Mouse (Mus musculus) erythroid progenitor cell, adult 5-6 weeks (primary cell): ENCODE results near the gene Rbms3. TPM values are rescaled to one million over a fixed set of nuclear protein-coding genes. Genes with fewer than 3 reads are reported as not detected.

Source experiments
- ATAC-seq: replicated peaks from 2 replicates; pipeline ENCODE4 v1.8.0; 2016; ENCODE audit warnings: moderate number of reproducible peaks, mild to moderate bottlenecking, moderate TSS enrichment, inconsistent platforms; ENCODE audit not compliant: poor library complexity, low FRiP score, severe bottlenecking
- total RNA-seq, 2 experiments: library from RNA; stranded (forward) in 1 of 2; stranded (reverse) in 1 of 2; fragments of 150-400 nt in 1 of 2; fragments of 186-747, 209-891 nt in 1 of 2; gene quantifications; 2 replicates each; pipeline versions ENCODE4 v1.2.3 to v1.2.4; 2015 to 2017; ENCODE audit warnings: low replicate concordance in 2 of 2

Rbms3 gene
- total RNA-seq, 2 experiments from 2014 or later = not detected

DNA sequence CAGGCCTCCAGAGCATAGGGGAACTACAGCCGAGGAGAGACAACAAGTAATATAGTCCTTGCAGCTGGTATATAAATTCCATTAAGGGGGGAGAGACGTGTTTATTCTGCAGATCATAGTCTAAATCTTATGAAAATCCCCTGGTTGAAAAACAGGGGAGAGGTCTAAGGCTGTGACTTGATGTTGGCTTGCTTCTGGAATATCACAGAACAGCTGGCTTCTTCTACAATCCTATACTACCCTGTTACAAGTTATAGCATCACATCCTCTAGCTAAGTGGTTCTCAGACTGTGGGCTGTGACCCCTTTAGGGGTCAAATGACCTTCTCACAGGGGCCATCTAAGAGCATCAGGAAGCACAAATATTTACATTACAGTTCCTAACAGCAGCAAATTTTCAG, 419.4 kb downstream of the Rbms3 start:
- ATAC-seq = no peak

DNA sequence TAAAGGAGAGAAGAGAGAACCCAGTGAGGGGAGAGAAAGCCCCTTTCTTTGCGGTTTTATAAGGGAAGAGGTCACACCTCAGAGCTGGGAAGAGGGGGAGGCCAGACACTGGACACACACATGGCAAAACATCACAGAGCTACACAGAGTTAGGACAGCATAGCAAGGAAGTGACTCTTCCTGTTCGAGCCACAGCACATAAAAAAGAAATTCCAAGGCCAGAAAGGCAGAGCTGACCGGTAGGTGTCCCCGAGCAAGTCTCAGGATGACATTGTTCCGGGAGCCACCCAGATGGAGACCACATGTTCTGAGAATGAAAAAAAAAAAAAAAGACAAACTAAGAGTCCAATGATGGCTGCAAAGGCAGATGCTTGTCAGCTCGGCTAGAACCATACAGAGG, 424.3 kb downstream of the Rbms3 start:
- ATAC-seq = no peak

DNA sequence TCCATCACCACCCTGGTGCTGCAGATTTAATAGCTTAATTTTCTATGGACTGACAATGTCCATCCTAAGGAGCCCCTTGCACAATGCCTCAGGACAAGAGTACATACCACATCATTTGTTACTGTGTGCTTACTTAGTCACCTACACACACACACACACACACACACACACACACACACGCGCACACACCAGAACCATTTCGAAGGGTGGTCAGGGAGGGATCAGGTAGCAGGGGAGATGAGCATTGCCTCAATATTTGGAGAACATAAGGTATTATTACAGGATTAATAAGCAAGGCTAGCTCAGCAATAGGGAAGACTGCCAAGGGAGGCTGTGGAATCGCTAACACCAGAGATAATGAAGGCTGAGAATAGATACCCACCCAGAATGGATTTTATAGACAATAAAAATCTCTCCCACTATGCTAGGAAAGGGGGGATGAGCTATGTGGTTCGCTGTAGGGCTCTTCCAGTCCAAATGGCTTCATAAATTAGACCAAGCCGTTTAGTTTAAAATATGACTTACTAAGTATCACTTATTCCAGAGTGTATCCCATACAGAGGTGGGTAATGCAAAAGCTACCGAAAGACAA, 429.6 kb downstream of the Rbms3 start:
- ATAC-seq = no peak

DNA sequence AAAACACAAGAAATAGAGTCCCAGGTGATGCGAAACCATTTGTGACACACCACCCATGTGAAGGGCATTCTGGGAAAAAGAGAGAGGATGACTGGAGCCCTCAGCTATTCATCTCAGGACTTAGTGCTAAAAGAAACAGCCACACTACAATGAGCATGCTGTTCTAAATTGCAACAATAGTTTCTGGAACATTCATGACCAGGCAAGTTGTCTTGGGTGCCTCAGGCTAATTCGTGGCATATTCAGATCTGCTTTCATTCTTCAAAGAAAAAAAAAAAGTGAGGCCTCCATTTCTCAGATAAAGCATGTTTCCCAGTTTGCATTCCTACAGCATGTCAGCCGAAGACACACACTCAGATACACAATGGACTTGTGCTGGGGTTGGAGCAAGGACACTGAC, 432.2 kb downstream of the Rbms3 start:
- ATAC-seq = no peak

DNA sequence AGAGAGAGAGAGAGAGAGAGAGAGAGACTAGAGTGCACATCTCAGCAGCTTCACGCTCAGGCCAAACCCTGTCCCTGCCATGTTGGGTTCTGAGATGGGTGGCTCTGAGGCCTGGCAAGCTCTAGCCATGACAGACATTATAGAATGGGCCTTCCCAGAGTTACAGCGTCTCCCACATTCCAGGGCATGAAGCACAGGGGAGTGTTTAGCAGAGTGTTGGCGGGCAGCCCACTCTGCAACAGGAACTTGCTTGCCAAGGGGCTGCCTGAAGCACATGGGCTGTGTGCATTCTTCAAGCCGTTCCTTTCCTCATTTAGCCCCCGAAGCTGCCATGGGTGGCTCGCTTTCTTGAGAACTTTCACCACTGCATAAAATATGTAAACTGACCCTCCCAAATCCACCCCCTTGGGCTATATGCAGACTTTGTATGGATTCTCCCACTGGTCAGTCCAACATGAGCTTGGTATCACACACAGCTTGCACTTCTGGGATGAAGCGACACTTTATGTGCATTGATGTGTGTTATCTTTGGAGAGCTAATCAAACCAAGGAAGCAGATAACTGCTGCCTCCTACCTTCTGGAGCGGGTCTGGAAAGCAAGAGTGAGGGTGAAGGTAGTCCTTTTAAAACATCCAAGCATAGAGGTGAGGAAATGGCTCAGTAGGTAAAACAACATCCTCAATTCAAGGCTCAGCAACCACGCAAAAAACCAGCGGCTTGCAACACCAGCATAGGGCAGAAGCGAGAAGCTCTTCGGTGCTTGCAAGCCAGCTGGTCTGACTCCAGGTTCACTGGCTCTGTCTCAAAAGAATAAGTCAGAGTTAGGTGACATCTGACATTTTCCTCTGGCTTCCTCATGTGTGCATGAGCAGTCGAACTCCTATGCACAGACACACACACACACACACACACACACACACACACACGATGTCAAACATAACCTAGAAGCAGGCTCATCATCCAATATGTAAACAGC, 436.9 kb downstream of the Rbms3 start:
- ATAC-seq = no peak

DNA sequence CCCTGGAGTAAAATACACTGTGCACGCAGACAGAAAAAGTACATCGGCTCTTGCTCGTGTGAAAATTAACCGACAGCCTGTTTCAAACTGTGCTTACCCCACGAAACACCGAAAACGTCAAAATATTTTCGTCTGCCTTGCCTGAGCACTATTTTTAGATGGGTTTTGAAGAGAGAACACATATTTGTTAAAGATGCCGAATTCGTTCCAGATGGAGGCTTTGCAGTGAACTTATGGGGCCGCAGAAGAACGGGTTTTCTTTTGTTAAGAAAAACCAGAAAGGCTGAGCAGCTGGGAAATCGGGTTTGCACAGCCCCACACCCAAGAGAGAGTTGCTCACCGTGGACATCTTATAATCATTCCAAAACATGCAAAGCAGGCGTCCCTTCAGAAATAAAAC, 437.6 kb downstream of the Rbms3 start:
- ATAC-seq = no peak

DNA sequence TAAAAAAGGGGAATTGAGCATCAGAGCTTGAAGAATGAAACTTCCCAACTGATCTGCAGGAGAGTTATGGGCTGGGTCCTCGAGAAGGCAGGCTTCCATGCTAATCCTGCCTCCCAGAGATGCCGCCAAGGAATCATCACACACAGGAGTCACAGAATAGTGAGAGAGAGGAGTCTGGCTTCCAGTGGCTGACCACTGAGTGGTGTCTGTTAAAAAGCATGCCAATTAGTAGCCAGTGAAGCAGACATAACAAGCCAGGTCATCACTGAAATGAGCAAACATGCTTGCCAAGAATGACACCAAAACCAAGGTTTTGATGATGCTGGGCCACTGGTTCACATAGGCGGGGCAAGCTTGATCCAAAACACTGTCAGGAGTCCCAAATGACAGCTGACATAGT, 441.3 kb downstream of the Rbms3 start:
- ATAC-seq = no peak

DNA sequence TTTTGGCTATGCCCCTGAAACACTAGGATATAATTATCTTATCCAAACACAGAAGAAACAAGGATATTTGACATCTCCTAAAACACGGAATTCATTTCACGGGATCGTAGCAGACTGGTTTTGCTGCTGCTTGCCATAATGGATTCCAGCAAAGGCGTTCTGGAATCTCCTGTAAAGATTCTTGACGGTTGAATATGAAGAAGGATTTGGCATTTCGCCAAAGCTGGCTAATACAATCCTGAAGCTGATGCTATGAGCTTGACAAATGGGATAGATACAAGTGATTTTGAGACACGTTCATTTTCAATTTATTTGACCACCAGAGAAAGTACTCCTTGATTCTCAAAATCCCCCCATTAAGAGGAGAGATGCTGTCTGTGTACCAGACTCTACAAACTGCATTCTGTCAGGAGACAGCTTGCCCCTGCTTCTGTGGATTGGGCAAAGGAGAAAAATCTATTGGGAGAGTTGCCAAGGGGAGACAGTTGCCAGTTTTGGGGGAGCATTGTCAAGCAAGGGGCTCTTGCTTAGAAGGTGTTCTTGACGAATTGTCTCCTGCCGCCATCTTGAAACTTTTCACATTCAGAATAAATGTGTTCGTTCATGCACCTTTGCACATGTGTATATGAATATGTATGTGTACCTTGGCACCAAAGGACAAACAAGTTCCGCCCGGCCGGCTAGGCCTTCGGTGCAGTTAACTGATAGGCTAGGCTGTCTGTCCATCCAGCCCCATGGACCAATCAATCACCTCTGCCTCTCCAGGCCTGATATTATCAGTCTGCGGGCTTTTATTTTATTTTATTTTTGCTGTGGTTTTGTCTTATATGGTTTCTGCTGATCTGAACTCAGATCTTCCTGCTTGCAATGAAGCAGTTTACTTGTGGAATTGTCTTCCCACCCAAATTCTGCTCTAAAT, 442.3 kb downstream of the Rbms3 start:
- ATAC-seq = no peak

DNA sequence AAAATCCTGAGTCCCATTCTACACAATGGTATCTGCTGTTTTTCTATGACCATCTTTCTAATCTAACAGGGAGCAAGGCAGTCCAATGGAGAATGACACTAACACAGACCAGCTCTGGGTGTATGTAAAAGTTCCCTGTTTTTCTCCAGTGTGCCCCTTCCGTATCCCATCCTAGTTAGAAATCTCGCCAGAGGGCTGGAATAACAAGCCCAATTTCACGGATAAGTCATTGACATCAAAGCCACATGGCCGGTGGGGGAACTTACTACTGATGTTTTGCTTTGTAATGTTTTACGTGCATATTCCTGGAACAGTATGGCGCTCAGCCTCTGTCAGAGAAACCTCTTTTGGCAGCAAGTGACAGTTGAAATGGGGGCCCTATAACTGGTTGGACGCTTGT, 449.1 kb downstream of the Rbms3 start:
- ATAC-seq = no peak

DNA sequence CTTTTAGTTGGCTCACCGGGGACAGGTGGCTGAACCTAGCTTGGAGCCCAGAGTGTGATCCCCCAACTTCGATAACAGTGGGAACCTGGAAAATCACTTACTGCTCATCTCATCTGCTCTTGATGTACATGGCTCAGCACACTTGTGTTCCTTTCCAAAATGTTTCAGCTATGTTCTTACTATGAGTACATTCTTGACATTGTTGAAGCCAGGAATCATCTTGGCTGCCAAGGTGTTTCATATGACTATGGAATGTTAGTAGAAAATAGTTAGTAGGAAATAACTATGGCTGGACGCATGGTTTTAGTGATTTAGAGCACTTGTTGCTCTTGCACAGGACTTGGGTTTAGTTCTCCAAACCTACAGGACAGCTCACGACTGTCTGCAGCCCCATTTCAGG, 451.3 kb downstream of the Rbms3 start:
- ATAC-seq = no peak

DNA sequence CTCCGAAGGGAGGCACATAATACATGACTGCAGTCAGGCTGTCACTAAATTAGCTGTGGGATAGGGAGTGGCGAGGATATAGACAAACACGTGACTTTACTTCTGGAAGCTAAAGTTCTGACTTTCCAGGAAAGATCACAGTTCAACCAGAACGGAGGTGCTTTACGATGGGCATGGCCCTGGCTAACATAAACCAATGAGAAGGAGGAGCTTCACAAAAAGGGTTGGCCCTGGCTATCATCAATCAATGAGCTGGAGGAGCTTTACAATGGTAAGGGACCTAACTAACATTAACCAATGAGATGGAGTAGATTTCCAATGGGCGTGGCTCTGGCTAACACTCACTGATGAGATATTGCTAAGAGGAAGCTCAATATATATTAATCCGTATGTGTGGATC, 457.2 kb downstream of the Rbms3 start:
- ATAC-seq = no peak

DNA sequence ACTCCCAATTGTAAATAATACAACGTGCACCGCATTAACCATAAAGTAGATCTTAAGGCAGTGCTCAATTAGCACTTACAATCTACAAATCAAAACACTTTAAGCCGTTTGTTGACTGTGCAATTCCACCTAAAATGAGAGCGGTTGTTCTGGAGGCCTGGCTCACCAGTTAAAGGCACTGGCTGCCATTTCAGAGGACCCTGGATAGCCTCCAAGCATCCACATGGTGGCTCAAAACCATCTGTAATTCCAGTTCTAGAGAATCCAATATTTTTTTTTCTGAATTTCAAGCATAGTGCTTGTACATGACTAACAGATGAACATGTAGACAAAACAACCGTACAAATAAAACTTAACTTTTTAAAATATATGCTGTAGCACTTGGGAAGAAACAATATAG, 460.5 kb downstream of the Rbms3 start:
- ATAC-seq = no peak

DNA sequence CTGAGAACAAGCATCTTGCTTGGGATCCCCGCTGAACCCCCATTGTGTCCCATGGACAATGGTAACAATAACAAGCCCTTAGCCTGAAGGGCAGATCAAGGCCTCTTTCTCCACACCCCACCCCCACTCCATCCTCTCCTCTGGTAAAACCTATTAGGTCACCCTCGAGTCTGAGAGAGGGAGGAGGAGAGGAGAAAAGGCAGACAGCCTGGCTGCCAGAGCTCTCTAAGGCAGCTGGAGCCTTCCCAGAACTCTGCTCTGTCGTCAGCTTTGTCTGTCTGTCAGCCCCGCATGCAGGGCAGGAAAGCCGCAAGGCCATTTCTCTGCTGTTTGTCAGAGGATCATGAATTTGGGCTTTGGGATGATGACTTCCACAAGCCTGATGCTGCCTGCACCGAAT, 466.6 kb downstream of the Rbms3 start:
- ATAC-seq = no peak

DNA sequence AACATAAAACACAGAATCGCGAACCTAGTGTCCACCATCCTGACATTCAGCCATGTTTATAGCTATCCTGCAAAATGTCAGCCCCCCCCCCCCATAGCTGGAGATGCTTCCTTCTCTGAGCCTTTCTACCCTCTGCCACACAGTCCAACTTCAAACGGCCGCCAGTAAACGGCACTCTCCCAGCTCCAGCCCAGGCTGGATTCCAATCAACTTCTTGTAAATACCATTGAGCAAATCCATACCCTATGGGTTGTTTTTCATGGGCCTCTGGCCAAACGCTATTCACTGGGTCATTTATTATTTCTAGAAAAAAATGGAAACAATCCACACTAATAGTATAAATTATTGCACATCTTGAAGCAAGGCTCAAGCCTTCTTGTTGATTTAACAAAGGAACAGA, 468.6 kb downstream of the Rbms3 start:
- no peak for ATAC-seq

DNA sequence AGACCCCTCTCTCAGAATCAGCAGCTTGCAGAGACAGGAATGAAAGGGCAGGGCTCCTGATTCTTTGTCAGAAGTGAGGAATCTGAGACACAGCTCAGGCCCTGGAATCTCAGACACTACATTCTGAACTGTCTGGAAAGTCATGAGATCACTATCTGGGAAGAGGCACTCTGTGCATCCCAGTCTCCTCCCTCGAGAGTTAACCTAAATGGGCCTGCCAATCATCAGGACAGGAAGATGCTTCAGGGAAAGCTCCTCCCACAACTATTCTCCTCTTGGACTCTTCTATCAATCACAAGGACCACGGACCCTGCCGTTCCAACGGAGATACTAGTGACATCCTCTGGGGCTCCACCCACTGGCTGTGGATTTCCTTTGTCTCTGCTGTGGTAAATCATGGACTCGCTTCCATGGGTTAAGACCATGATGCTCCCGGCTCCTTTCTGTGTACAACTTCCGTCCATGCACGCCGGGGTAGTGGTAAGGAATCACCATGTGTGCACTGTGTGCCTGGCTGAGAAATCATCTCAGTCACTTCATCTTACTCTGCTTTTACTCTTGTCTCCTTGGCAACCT, 473.3 kb downstream of the Rbms3 start:
- no peak for ATAC-seq

DNA sequence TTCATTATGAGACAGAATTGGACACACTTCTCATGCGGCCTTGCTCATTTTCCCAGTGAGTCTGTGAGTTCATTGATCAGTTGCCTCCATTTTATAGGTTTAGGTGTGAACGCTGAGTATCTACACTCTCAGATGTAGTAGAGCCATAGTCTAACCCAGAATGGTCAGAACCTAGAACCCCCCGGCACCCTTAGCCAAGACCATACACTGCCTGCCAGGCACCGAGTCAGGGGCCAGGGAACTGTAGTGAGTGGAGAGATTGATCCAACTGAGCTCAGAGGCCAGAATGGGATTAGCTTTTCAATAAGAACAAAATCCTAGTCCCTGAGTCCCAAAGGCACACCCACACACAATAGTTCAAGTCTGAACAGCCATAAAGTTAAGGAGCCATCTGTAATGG, 475.1 kb downstream of the Rbms3 start:
- ATAC-seq = no peak

DNA sequence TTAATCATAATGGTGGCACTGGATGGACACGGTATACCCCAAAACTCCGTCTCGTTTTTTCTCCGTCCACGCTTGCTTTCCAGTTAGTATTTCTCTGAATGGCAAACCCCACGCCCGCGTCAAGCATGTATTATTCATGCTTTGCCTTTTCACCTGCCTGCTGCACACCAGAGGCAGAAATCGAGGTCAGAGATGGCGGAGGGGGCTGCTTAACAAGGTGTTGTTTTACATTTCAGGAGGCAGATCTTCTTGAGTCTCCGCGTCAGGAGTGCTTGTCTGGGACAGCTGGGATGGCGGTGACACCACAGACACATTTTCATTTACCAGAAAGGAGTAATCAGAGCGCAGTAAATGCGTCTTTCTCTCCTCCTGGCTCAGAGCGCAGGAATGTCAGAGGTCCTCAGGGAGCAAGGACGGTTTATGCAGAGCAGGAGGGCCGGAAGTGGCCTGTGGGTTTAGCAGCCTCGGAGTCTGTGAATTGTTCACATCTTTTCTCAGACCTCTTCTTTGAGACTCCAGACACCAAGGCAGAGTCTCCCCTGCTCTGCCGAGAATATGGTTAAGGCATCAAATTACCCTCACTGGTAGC, 475.9 kb downstream of the Rbms3 start:
- no peak for ATAC-seq

DNA sequence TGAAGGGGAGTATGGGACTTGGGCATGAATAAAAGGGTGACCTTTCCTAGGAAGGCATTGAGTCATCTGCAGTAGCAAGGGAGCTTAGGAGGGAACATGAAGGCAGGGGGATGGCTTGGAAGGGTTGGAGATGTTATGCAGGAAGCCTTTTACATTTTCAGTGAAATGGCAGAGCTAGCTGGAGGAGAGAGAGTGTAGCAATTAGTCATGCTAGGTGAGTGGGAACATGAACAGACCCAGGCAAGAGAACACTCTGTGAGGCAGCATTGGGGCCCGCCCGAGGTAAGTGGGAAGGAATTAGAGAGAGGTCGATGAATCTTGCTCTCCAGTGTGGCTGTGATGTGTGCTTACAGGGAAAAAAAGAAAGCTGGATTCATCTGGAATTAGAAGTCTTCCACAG, 477.8 kb downstream of the Rbms3 start:
- no peak for ATAC-seq

DNA sequence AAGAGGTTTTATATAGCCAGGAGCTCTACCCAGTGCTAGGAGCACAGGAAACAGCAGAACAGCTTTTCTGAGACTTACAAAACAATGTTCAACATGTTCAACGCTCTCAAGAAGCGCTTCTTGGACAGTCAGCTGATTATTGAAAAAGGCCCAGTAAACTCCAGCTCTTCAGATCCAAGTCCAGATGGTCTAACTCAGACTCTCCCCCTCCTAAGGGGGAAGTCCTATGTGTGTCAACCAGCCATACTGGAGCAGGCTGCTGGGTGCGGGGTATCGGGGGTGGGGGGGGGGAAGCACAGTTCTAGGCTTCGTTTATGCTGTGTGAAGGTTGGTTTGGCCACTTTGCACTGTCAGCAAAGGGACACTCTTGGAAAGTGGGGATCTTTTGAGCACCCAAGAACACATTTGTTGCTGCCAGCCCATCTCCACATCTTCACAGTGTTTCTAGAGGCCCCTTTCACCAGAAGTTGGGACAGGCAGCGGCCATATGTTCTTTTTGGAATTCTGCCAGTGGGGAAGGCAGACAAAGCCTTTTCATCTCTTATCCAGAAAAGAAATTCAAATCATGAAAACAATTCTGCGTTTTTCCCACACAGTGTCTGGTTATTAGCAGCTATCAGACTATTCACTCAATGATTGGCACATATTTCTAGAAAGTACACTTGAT, 485.5 kb downstream of the Rbms3 start:
- no peak for ATAC-seq
